Mouse (Mus musculus): ENCODE results near the gene Ptges2. TPM values are rescaled to one million over a fixed set of nuclear protein-coding genes. Genes with fewer than 3 reads are reported as not detected.
"Not testable (repeated sequence)": the region's sequence is repeated elsewhere in the genome, so short reads cannot be mapped to it uniquely, and the experiment has no call there.

The Ptges2 gene
- polyA plus RNA-seq, 1 experiment from 2014 or later: 11.0 TPM

- H3K4me3 ChIP-seq (ENCODE audit: low read depth, low read length): no peak overlapping the region
- H3K27me3 ChIP-seq (ENCODE audit: control insufficient read depth, insufficient read depth, low read depth, low read length): peaks cover 38% of the 10 kb centered on the region
- peaks cover 16% of the 10 kb centered on the region for H3K4me1 ChIP-seq (ENCODE audit: control insufficient read depth, low read depth, low read length)
- H3K9ac ChIP-seq (ENCODE audit: low read depth, low read length): no peak overlapping the region
- ATAC-seq (ENCODE audit: low read depth): no peak
- no peak overlapping the region for H3K27ac ChIP-seq (ENCODE audit: low read length)
- H3K36me3 ChIP-seq (ENCODE audit: control insufficient read depth, insufficient read depth): no peaks in the 10 kb centered on the region
- no peak overlapping the region for H3K4me2 ChIP-seq (ENCODE audit: low read depth, low read length)
- no peaks in the 10 kb centered on the region for H3K9me3 ChIP-seq (replicated peaks; ENCODE audit: control insufficient read depth, low read length)
- WGBS (ENCODE audit: insufficient replicate concordance): 40% methylated on average over 6 of the region's 6 CpGs
These were observed 41.9 kb upstream of the Ptges2 start for GRCm38 (mm10) chr2:32353836-32354235.

- Histone ChIP-seq H3K9ac (ENCODE audit: low read depth, low read length) (no peak overlapping the region), H3K4me1 (ENCODE audit: control insufficient read depth, low read depth, low read length) (peaks cover 16% of the 10 kb centered on the region), H3K27ac (ENCODE audit: low read length) (no peak overlapping the region), H3K4me3 (ENCODE audit: low read depth, low read length) (no peak overlapping the region), H3K27me3 (ENCODE audit: control insufficient read depth, insufficient read depth, low read depth, low read length) (peaks cover 35% of the 10 kb centered on the region), H3K36me3 (ENCODE audit: control insufficient read depth, insufficient read depth) (no peaks in the 10 kb centered on the region), H3K9me3 (replicated peaks; ENCODE audit: control insufficient read depth, low read length) (no peaks in the 10 kb centered on the region), H3K4me2 (ENCODE audit: low read depth, low read length) (no peak overlapping the region)
- no peak for ATAC-seq (ENCODE audit: low read depth)
- WGBS (ENCODE audit: insufficient replicate concordance): 70% methylated on average over 3 of the region's 3 CpGs
These were observed 41.3 kb upstream of the Ptges2 start for GRCm38 (mm10) chr2:32354336-32354895.

- Histone ChIP-seq H3K4me1 (ENCODE audit: control insufficient read depth, low read depth, low read length) (peaks cover 16% of the 10 kb centered on the region), H3K4me3 (ENCODE audit: low read depth, low read length) (no peak overlapping the region), H3K9ac (ENCODE audit: low read depth, low read length) (no peak overlapping the region), H3K27me3 (ENCODE audit: control insufficient read depth, insufficient read depth, low read depth, low read length) (peaks cover 19% of the 10 kb centered on the region), H3K4me2 (ENCODE audit: low read depth, low read length) (no peak overlapping the region), H3K27ac (ENCODE audit: low read length) (no peak overlapping the region), H3K36me3 (ENCODE audit: control insufficient read depth, insufficient read depth) (no peaks in the 10 kb centered on the region), H3K9me3 (replicated peaks; ENCODE audit: control insufficient read depth, low read length) (no peaks in the 10 kb centered on the region)
- WGBS (ENCODE audit: insufficient replicate concordance): 58% methylated on average over 10 of the region's 10 CpGs
- no peak for ATAC-seq (ENCODE audit: low read depth)
These were observed 39.5 kb upstream of the Ptges2 start for GRCm38 (mm10) chr2:32356216-32356615.

- WGBS (ENCODE audit: insufficient replicate concordance): 49% methylated on average over 3 of the region's 3 CpGs
- peaks cover 21% of the 10 kb centered on the region for H3K4me1 ChIP-seq (ENCODE audit: control insufficient read depth, low read depth, low read length)
- no peak for ATAC-seq (ENCODE audit: low read depth)
- no peaks in the 10 kb centered on the region for H3K9me3 ChIP-seq (replicated peaks; ENCODE audit: control insufficient read depth, low read length)
- no peak overlapping the region for H3K27ac ChIP-seq (ENCODE audit: low read length)
- H3K36me3 ChIP-seq (ENCODE audit: control insufficient read depth, insufficient read depth): no peaks in the 10 kb centered on the region
- H3K4me2 ChIP-seq (ENCODE audit: low read depth, low read length): no peak overlapping the region
- peaks cover 4% of the 10 kb centered on the region for H3K27me3 ChIP-seq (ENCODE audit: control insufficient read depth, insufficient read depth, low read depth, low read length)
- no peak overlapping the region for H3K4me3 ChIP-seq (ENCODE audit: low read depth, low read length)
- H3K9ac ChIP-seq (ENCODE audit: low read depth, low read length): no peak overlapping the region
These were observed 38.0 kb upstream of the Ptges2 start for GRCm38 (mm10) chr2:32357710-32358109.

- WGBS (ENCODE audit: insufficient replicate concordance): 55% methylated on average over 10 of the region's 10 CpGs
- Histone ChIP-seq H3K36me3 (ENCODE audit: control insufficient read depth, insufficient read depth) (no peaks in the 10 kb centered on the region), H3K4me1 (ENCODE audit: control insufficient read depth, low read depth, low read length) (peaks cover 16% of the 10 kb centered on the region), H3K9ac (ENCODE audit: low read depth, low read length) (no peak overlapping the region), H3K4me2 (ENCODE audit: low read depth, low read length) (no peak overlapping the region), H3K27ac (ENCODE audit: low read length) (no peak overlapping the region), H3K27me3 (ENCODE audit: control insufficient read depth, insufficient read depth, low read depth, low read length) (no peaks in the 10 kb centered on the region), H3K9me3 (replicated peaks; ENCODE audit: control insufficient read depth, low read length) (no peaks in the 10 kb centered on the region), H3K4me3 (ENCODE audit: low read depth, low read length) (no peak overlapping the region)
- ATAC-seq (ENCODE audit: low read depth): no peak
These were observed 37.3 kb upstream of the Ptges2 start for GRCm38 (mm10) chr2:32358381-32358780.

- Histone ChIP-seq H3K4me2 (ENCODE audit: low read depth, low read length) (peak overlapping the region; percentile 91), H3K9ac (ENCODE audit: low read depth, low read length) (peak overlapping the region; percentile 73), H3K27ac (ENCODE audit: low read length) (peak overlapping the region; percentile 4; the same call in 1 of the 2 replicates), H3K4me3 (ENCODE audit: low read depth, low read length) (peak overlapping the region; percentile 67), H3K4me1 (ENCODE audit: control insufficient read depth, low read depth, low read length) (peaks cover 21% of the 10 kb centered on the region), H3K9me3 (replicated peaks; ENCODE audit: control insufficient read depth, low read length) (no peaks in the 10 kb centered on the region), H3K27me3 (ENCODE audit: control insufficient read depth, insufficient read depth, low read depth, low read length) (no peaks in the 10 kb centered on the region), H3K36me3 (ENCODE audit: control insufficient read depth, insufficient read depth) (no peaks in the 10 kb centered on the region)
- 0 out of 2 replicates have a peak, but pooled peaks have one; percentile 1 for ATAC-seq (ENCODE audit: low read depth)
- WGBS (ENCODE audit: insufficient replicate concordance): 5% methylated on average over 14 of the region's 14 CpGs
These were observed 35.0 kb upstream of the Ptges2 start for GRCm38 (mm10) chr2:32360741-32361140.

GRCm38 (mm10) chr2:32361437-32361836 lies 34.3 kb upstream of the Ptges2 start:
- peak overlapping the region; percentile 72 for H3K27ac ChIP-seq (ENCODE audit: low read length)
- peak; percentile 75 for ATAC-seq (ENCODE audit: low read depth)
- 1% methylated on average over 24 of the region's 24 CpGs for WGBS (ENCODE audit: insufficient replicate concordance)
- no peaks in the 10 kb centered on the region for H3K27me3 ChIP-seq (ENCODE audit: control insufficient read depth, insufficient read depth, low read depth, low read length)
- H3K9me3 ChIP-seq (replicated peaks; ENCODE audit: control insufficient read depth, low read length): no peaks in the 10 kb centered on the region
- H3K4me2 ChIP-seq (ENCODE audit: low read depth, low read length): peak overlapping the region; percentile 91
- peaks cover 21% of the 10 kb centered on the region for H3K4me1 ChIP-seq (ENCODE audit: control insufficient read depth, low read depth, low read length)
- peak overlapping the region; percentile 67 for H3K4me3 ChIP-seq (ENCODE audit: low read depth, low read length)
- no peaks in the 10 kb centered on the region for H3K36me3 ChIP-seq (ENCODE audit: control insufficient read depth, insufficient read depth)
- peak overlapping the region; percentile 73 for H3K9ac ChIP-seq (ENCODE audit: low read depth, low read length)

GRCm38 (mm10) chr2:32362274-32362673 lies 33.4 kb upstream of the Ptges2 start:
- H3K36me3 ChIP-seq (ENCODE audit: control insufficient read depth, insufficient read depth); H3K9me3 ChIP-seq (replicated peaks; ENCODE audit: control insufficient read depth, low read length); ATAC-seq (ENCODE audit: low read depth); H3K27me3 ChIP-seq (ENCODE audit: control insufficient read depth, insufficient read depth, low read depth, low read length): not testable (repeated sequence)
- H3K9ac ChIP-seq (ENCODE audit: low read depth, low read length): peak overlapping the region; percentile 87
- H3K4me1 ChIP-seq (ENCODE audit: control insufficient read depth, low read depth, low read length): peaks cover 21% of the 10 kb centered on the region
- H3K4me3 ChIP-seq (ENCODE audit: low read depth, low read length): peak overlapping the region; percentile 83
- H3K27ac ChIP-seq (ENCODE audit: low read length): peak overlapping the region; percentile 88
- 20% methylated on average over 5 of the region's 5 CpGs for WGBS (ENCODE audit: insufficient replicate concordance)
- peak overlapping the region; percentile 97 for H3K4me2 ChIP-seq (ENCODE audit: low read depth, low read length)

- peak overlapping the region; percentile 97 for H3K4me2 ChIP-seq (ENCODE audit: low read depth, low read length)
- H3K4me1 ChIP-seq (ENCODE audit: control insufficient read depth, low read depth, low read length): peaks cover 21% of the 10 kb centered on the region
- peak; percentile 81 for ATAC-seq (ENCODE audit: low read depth)
- H3K9ac ChIP-seq (ENCODE audit: low read depth, low read length): peak overlapping the region; percentile 87
- WGBS (ENCODE audit: insufficient replicate concordance): under 1% methylated on average over 53 of the region's 53 CpGs
- no peaks in the 10 kb centered on the region for H3K27me3 ChIP-seq (ENCODE audit: control insufficient read depth, insufficient read depth, low read depth, low read length)
- no peaks in the 10 kb centered on the region for H3K9me3 ChIP-seq (replicated peaks; ENCODE audit: control insufficient read depth, low read length)
- peak overlapping the region; percentile 83 for H3K4me3 ChIP-seq (ENCODE audit: low read depth, low read length)
- peak overlapping the region; percentile 88 for H3K27ac ChIP-seq (ENCODE audit: low read length)
- H3K36me3 ChIP-seq (ENCODE audit: control insufficient read depth, insufficient read depth): no peaks in the 10 kb centered on the region
These were observed 32.8 kb upstream of the Ptges2 start for GRCm38 (mm10) chr2:32362817-32363340.

All from liver, embryonic 16.5 days (tissue).